Mouse (Mus musculus): ENCODE results near the gene Tm9sf4. TPM values are rescaled to one million over a fixed set of nuclear protein-coding genes. Genes with fewer than 3 reads are reported as not detected.
A peak's percentile ranks its signal among the peaks of the same experiment; 100 is the strongest.

Gene Tm9sf4
- polyA plus RNA-seq, 1 experiment = 22.0 TPM

DNA sequence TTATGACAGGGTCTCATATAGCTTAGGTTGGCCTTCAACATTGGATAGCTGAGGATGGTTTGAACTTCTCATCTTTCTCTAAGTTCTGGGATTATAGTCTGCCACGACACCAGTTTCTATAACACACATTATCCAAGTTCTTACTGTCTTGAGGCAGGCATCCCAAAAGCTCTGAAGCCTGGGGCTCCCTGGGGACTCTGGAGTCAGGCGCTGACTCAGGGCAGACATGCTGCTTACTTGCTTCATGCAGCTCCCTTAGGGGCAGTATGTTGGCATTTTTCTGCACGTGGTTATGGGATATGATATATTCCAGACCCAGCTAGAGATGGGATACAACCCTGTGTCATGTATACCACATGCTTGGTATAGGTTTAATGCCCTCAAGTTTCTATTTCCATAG is 18.9 kb downstream of the Tm9sf4 start:
- TF ChIP-seq GATA1 (IDR thresholded peaks at IDR 0.05; ENCODE audit: low read length) = no peak

DNA sequence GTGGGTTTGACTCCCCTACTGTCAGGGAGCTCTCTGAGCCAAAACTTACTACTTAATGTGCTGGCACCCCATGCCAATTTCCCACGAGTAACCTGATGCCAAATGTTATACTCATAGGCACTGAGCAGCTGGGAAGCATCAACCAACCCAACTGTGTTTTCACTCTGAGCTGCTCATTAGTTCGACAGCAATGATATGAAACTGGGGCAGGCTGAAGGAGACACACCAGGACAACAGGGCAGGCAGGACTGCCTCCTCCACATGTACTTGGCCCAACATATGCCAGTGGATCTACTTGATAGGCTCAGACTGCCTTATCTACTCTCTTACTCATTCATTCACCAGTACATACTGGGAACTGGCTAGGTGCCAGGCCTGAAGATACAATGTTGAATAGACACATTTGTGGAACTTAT is 25.1 kb downstream of the Tm9sf4 start:
- TF ChIP-seq GATA1 (IDR thresholded peaks at IDR 0.05; ENCODE audit: low read length) = no peak

DNA sequence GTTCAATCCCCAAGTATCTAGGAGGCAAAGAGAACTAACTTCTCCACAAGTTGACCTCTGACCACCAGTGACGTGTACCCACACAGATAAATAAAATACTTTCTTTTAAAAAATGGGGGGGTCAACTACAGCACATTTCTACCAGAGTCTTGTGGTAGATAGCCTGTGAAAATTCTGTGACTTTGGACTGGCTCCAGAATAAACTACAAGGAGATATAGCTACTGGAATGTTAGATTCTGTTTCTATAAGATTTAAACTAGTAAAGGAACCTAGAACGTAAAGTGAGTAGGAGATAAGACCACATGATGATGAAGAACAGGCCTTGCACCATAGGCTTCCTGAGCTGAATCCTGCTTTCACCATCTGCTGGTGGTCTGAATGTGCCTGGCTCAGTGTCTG is 26.7 kb downstream of the Tm9sf4 start:
- no peak for TF ChIP-seq GATA1 (IDR thresholded peaks at IDR 0.05; ENCODE audit: low read length)

DNA sequence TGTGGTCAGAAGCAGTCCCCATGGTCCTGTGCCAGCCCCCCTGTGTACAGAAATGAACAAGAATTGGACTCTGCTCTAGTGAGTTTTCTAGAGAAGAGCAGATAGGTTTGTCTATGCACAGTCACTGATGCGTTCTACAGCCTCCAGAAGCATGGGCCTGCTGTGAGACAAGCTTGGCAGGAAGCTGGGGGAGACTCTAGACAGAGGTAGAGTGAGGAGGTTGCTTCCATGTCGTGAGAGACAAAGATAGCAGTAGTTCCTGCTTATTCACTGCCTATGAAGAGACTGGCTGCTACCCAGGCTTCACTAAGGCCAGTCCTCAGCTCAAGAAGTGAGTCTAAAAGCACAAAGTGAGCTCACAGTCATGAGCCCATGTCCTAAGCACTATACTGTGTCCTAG is 30.1 kb downstream of the Tm9sf4 start:
- TF ChIP-seq GATA1 (IDR thresholded peaks at IDR 0.05; ENCODE audit: low read length) = no peak

DNA sequence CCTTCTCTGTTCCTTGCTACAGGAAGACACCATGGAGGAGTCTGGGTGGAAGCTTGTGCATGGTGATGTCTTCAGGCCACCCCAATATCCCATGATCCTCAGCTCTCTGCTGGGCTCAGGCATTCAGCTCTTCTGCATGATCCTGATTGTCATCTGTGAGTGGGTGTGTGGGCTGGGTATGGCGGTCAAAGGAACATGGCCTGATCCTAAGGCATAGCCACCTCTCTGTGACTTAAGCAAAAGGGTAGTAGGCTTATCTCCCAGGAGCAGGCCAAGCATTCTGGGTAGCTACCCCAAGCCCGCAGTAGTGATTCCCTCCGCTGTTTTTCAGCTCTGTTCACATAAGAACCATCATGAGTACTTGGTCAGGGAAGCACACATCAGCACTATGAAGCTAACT is 33.2 kb downstream of the Tm9sf4 start:
- TF ChIP-seq GATA1 (IDR thresholded peaks at IDR 0.05; ENCODE audit: low read length) = no peak

DNA sequence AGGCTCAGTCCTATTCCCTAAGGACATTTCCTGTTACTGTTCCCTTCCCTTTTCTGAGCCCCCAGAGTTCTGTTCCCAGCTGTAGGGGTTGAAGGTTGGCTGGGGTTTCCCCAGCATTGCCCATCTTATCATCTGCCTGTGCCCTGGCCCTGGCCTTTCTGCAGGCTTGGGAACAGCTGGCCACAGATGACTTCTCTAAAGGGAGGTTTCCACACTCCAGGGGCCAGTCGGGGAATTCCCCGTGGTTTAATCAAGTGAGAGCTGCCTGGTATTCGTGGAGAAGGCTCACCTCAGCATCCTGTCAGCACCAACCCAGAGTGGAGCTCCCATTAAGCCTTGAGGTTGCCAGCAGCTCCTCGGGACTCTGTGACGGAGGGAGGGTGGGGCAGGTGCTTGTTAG is 37.4 kb downstream of the Tm9sf4 start:
- no peak for TF ChIP-seq GATA1 (IDR thresholded peaks at IDR 0.05; ENCODE audit: low read length)

DNA sequence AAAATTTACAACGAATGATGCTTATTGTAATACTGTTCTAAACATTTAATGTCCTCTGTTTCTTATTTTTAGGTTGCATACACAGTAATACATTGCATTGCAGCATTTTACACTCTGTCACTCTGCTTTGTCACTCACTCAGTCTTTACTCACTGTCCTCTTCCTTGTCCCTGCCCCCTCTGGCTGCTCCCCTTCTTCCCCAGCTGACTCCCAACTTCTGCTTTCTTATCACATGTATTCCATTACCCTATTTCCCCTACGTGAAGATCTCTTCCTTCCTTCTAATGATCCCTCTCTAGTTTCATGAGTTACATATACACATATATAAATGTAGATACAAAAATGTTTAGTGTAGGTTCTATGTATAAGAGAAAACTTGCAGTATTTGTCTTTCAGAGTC is 38.0 kb downstream of the Tm9sf4 start:
- TF ChIP-seq GATA1 (IDR thresholded peaks at IDR 0.05; ENCODE audit: low read length) = no peak

DNA sequence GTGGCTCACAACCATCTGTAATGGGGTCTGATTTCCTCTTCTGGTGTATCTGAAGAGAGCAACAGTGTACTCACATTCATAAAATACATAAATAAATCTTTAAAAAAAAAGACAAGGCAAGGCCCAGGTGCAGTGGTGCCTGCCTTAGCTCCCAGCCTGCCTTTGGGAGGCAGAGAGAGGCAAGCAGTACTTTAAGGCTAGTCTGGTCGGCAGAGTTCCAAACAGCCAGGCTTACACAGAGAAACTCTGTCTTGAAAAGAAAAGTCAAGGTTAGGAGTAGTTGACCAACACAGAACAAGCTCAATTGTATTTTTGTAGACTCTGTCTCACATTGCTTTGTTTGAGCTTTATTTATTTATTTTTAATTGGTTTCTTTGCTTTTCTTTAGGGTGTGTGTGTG is 41.7 kb downstream of the Tm9sf4 start:
- TF ChIP-seq GATA1 (IDR thresholded peaks at IDR 0.05; ENCODE audit: low read length) = no peak

DNA sequence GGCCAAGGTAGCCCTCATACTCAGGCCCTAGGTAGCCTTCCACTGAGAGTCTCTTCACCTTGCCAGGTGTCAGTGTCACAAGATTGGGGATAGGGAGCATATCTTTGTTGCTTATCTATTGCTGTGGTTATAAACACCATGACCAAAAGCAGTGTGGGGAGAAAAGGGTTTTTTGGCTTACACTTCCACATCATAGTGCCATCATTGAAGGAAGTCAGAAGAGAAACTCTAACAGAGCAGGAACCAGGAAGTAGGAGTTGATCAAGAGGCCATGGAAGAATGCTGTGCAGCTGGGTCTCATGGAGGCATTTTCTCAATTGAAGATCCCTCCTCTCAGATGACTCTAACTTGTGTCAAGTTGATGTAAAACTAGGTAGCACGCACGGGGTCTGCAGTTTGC is 47.0 kb downstream of the Tm9sf4 start:
- TF ChIP-seq GATA1 (IDR thresholded peaks at IDR 0.05; ENCODE audit: low read length) = no peak

DNA sequence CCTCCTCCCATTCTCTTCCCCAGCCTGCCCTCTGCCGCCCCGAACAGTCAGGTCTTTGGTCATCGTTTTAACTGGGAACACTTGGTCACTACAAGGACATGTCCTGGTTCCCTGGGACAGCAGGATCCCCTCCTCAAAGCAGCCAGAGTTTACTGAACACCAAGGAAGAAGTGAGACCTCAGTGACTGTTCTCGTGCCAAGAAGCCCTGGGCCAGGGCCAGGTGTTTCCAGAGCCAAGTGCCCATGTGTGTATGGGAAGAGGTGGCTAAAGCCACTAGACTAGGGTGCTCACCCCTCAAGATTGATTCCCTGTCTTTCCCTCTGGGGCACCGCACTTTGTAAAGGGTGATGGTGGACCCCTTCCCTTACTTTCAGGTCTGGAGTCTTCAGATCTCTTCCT is 48.2 kb downstream of the Tm9sf4 start:
- no peak for TF ChIP-seq GATA1 (IDR thresholded peaks at IDR 0.05; ENCODE audit: low read length)

DNA sequence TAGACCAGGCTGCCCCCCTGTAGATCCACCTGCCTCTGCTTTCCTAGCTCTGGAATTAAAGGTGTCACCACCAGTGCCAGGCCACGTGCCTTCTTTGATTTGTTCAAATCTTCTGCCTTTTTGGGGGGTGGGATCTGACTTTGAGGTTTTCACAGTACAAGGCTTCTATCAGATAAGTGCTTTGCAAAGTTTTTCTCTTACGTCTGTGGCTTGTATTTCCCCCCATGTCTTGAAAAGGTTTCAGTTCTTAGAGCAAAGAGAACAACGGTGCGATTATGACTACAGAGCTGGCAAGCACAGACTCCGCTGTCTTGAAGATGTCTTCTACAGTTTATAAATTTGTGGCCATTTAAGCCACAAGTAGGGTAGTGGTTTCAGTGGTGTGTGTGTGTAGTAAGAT is 50.3 kb downstream of the Tm9sf4 start:
- no peak for TF ChIP-seq GATA1 (IDR thresholded peaks at IDR 0.05; ENCODE audit: low read length)

DNA sequence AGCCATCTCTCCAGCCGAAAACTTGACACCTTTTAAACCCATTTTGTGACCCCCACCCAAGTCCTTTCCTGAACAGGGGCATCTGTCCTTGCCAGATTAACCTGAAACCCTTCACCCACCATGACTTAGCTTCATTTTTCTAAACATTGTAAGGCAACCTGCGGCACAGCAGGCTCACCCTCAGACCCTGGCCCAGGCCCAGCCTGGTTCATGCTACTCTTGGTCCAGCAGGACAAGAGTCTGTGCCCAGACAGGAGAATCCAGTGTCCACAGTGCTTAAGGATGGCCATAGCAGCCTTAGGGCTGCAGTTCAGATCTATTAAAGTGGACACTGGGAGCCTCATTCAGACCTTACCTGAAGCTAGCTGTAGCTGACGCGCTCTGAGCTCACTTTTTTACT is 52.2 kb downstream of the Tm9sf4 start:
- no peak for TF ChIP-seq GATA1 (IDR thresholded peaks at IDR 0.05; ENCODE audit: low read length)

DNA sequence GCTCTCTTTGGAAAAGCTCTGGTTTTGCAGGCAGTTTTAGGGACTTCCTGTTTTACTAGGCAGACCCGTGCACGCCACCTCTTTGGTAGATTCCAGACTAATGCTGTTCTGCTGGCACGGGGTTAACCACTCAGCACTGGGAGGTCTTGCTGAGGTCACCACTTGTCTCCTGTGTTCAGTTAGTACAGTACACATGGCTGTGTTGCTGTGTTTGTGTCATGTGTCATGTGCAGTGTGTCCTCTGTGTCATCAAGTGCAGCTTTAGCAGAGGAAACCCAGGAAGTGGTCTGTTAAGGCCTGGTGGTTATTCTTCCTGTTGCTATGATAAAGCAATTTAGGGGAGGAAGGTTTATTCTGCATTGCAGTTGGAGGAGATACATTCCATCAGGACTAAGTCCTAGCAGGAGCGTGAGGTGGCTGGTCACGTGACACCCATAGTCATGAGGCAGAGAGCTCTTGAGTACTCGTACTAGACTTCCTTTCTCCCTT is 53.7 kb downstream of the Tm9sf4 start:
- no peak for TF ChIP-seq GATA1 (IDR thresholded peaks at IDR 0.05; ENCODE audit: low read length)

DNA sequence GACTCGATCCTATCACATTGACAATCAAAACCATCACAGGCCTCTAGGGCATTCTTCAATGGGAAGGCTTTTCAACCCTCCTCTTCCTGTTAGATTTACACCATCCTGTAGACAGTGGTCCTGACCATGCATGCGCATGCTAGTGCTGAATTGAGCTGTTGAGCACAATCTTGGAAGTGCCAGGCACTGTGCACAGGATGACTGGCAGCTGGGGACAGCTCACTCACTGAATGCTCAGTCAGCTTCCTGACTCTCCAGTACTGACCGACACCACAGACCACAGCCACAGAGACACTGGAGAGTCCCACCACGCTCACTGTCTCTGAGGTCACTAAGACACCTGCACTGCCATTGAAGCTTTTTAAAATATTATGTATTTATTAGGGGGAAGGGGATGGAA is 54.3 kb downstream of the Tm9sf4 start:
- TF ChIP-seq GATA1 (IDR thresholded peaks at IDR 0.05; ENCODE audit: low read length) = no peak

DNA sequence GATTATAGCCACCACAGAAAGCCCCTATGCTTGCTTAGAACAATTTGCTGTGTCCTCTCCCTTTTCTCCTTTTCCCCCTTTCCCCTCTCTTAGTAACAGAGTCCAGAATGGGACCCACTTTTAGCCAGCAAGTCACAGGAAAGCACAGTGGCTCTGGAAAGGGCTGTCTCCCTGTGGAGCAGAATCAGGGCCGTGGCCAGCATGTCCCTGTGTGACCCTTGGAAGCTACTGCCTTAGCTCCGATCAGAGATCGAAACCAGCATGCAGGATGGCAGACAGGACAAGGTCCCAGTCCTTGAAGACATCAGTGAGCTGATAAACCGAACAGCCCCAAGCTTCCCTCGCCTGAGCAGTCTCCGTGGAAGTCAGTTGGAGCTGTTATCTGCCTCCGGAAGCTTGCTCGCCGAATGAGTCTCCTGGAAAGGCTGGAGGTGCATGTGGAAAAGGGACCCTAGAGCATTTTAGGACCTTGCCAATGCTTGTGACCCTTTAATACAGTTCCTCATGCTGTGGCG is 56.8 kb downstream of the Tm9sf4 start:
- no peak for TF ChIP-seq GATA1 (IDR thresholded peaks at IDR 0.05; ENCODE audit: low read length)

DNA sequence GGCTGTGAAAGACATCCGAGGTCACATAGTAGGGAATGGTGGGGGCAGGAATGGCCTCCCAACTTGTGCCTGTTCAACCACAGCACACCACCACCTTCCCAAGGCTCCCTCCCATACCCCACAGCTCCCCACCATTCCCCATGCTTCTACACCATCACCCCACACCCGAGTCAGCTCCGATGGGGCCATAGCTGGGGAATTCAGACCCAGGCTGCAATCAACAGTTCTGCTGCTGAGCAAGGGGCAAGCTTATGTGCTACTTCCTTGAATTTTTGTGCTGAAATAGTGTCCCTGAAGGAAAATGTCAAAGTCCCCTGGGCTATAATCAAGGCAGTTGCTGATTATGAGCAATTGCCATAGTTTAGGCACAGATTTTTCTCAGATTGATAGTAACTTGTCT is 57.4 kb downstream of the Tm9sf4 start:
- TF ChIP-seq GATA1 (IDR thresholded peaks at IDR 0.05; ENCODE audit: low read length) = no peak

DNA sequence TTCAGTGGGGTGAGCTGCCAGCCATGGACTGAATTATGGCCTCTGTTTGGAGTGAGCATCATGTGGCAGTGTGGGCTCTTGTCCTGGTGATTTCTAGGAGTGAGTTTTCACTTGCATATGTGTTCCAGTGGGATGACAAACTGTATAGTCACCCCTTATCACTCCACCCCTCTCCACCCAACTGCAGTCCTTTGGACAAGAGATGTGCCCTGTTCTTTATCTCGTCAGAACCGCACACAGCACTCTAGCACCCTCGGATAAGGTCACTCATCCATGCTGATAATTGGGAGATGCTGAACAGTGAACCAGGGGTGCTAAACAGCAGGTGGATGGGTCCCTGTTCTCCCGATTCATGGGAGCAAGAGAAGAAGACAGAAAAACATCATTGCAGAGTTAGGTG is 60.5 kb downstream of the Tm9sf4 start:
- peak; percentile 94 for TF ChIP-seq GATA1 (IDR thresholded peaks at IDR 0.05; ENCODE audit: low read length)

DNA sequence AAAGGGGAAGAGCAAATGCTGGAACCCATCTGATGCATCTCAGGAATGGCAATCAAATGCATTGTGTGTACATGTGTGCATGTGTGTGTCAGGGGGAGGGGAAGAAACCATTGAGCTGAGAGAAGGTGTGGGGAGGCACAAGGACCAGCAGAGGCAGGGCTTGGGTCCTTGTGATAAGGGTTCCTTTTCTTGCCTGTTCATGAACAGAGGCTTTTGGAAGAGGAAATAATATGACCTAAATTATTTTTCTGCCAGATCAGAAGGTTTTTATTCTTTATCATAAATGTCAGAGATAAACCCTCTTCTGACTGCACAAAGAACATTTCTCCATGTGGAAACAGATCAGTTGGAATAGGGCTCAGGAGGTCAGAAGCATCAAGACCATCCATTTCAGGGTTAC is 61.0 kb downstream of the Tm9sf4 start:
- no peak for TF ChIP-seq GATA1 (IDR thresholded peaks at IDR 0.05; ENCODE audit: low read length)
